Mouse (Mus musculus): ENCODE measurements around the gene Spock1.

Gene Spock1

GRCm38 (mm10) chr13:57908266-57908582 lies at the start of gene Spock1:
Spock1 (minus strand) TSS chr13:57908332.
- peak; percentile 91 for DNase-seq

DNA sequence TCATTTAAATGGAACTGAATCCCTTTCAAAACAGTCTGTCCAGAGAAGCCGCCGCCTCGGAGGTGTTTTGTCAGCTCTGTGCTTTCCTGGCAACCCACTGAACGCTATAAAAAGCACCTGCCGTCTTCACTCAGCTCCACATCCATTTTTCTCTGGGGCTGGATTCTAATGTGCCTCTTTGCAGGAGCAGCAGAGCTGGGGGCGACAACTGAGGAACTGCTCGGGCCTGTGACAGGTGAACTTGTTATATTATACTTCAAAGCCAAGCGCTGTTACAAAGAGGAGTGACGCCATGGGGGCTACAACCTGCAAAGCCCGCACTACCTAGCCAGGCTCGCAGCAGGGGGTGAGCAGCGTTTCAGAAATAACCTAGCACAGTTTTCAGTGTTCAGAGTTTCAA lies 42.0 kb upstream of the Spock1 start:
- no peak for DNase-seq

- DNase-seq: no peak
Observed at GRCm38 (mm10) chr13:57949513-57949912, 41.4 kb upstream of the Spock1 start.

DNA sequence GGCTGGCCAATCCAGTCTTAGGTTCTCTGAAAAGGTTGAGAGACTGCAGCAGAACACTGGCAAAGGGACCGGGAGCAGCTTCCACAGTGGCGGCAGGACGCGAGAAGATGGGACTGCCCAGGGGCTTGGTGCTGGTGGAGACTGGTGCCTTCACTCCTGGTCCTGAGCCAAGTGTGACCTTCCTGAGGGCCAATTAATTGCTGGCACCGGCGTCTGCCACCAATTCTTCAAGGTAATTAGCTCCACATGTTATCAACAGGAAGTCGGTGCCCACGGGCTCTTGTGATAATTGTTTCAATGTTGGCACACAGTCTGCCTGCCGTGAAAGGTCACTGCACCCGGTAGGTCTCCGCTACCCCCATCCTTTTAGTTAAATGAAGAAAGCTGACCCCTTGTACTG lies 37.1 kb upstream of the Spock1 start:
- DNase-seq: peak; percentile 7

GRCm38 (mm10) chr13:57944434-57944833 lies 36.3 kb upstream of the Spock1 start:
- DNase-seq: no peak

DNA sequence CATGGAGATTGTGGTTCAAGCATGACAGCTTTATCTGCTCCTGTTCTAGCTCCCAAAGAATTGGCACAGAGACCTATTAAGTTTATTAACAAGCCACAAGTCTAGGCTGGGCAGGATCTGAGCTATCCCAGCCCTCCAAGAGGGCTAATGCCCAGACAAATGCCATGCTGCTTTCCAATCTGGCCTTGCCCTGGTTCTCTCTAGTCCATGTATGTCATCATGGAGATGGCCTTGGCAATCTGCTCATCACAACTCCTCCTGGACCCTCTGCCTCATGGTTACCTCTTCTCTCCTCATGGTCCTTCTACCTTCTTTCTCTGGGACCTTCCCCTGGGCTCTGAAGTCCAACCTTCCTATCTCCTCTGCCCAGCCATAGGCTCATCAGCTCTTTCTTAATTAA lies 35.8 kb upstream of the Spock1 start:
- no peak for DNase-seq

- no peak for DNase-seq
Observed at GRCm38 (mm10) chr13:57937463-57938229, 29.5 kb upstream of the Spock1 start.

DNA sequence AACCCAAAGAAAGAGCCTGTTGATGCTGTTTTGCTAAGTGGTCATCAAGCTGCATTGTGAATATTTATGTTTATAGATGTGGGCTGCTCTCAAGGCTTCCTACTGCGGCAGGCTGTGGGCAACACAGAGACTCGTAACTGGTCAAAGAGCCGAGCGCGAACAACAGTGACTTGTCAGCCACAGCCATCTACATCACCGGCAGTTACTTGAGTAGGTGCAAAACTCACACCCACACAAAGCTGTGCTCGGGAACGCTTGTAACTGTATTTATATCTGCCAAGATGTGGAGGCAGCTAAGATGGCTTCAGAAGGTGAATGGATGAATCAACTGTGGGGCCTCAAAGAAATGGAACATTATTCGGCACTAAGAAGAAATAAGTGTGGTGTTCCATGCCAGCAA lies 23.9 kb upstream of the Spock1 start:
- no peak for DNase-seq

- no peak for DNase-seq
Observed at GRCm38 (mm10) chr13:57931376-57931775, 23.2 kb upstream of the Spock1 start.

DNA sequence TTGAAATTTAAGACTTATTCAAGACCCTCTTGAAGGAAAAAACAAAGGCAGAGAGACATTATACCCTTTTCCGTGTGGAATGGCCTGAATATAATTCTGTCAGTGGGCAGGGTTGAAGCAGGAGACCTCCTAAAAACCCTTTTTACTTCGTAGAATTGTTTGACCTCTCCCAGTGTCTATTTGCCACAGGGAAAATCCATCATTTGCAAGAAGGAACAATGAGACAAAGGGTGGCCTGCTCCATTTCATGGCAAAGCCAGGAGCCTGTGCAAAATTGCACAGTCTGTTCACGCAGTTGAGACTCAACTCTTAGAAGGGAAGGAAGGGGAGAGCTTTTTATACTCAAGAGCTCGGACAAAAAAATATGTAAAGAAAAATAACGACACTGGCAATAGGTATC lies 22.6 kb upstream of the Spock1 start:
- no peak for DNase-seq

GRCm38 (mm10) chr13:57930283-57930682 lies 22.2 kb upstream of the Spock1 start:
- DNase-seq: no peak

DNA sequence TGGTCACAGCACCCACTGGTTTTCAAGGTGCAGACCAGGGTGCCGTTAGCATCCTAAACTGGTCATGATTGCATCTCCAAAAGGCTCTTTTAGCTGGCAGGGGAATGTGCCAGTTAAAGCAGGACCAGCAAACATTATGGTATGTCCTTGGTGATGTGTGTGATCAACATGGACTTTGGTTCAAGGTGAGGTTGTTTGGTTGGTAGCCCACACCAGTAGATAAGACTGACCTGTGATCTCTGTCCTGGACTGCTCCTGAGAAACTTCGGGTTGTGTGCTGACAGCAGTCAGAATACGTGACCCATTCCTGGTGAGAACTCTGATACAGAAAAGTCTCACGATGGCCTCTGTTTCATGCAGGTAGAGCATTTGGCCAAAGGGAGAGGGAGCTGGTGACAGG lies 11.8 kb upstream of the Spock1 start:
- no peak for DNase-seq

DNA sequence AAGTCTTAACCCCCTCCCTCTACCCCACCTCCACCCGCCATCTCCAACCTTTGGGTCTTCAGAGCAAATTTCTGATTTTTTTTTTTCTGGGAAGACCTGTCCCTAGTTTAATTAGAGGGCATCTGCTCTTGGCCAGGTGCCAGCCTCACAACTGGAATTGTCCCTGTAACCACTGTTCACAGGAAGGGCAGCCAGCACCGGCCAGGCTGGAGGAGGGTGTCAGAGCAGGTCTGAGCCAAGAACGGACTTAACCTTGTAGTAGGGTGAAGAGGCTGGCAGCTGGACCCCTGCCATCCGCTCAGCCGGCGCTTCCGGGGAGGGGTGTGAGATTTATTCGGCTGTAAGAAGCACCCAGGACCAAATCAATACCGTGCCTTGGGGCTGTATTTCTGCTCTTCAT lies 3.0 kb upstream of the Spock1 start:
- peak; percentile 13 for DNase-seq

GRCm38 (mm10) chr13:57907428-57908265 lies 485 bp downstream of the Spock1 start:
- DNase-seq: peak; percentile 8

GRCm38 (mm10) chr13:57894597-57894996 lies 13.5 kb downstream of the Spock1 start:
- no peak for DNase-seq

DNA sequence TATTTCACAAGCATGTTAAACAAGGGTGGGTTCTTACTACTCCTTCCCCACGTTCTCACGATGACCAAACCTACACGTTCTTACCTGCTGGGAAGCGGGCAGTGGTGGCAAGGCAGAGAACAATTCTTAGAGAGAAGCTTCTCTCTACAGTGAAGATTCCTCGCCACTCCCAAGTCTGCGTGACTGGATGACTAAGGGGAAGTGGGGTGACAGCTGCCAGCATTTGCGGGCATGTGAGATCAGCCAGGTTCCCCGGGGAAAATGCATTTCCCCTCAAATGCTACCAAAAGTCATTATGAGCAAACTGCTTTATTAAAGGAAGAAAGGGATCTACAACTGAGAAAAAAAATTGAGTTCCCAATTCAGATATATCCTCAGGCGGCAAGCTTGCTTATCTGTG lies 18.4 kb downstream of the Spock1 start:
- no peak for DNase-seq

GRCm38 (mm10) chr13:57889050-57889449 lies 19.1 kb downstream of the Spock1 start:
- no peak for DNase-seq

- no peak for DNase-seq
Observed at GRCm38 (mm10) chr13:57879817-57880216, 28.3 kb downstream of the Spock1 start.

DNA sequence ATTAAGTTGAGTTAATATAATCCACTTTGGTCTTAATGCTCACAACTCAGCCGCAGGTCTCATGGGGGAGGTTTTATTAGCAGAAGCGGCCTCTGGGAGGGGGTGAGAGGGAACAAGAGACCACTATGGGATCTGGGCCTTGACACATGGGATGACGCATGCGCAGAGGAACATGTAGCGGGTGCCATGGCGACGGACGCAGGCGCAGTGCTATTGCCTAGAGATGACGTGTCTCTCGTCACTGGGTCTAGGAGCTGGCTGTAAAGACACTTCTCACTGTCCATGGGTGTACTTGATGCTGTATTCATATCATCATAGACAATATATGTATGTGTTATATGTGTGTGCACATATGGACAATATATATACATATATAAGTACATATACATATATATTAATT lies 29.3 kb downstream of the Spock1 start:
- DNase-seq: no peak

DNA sequence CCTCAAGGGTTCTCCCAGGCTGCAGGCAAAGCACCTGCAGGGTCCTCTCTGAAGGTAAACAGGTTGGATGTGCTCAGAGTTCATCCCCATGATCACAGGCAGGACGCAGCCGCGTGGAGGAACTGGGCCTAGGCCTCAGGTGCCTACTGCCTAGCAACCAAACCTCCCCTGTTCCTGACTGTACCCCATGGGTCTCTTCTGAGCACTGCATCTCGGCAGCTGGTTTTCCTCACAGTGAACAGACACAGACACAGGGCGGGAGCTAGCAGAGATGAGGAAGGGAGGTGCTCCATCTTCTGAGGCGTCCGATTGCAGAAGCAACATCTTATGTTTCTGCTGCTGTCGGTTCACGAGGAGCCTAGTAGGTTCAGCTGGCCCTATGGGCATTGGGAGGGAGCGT lies 30.4 kb downstream of the Spock1 start:
- no peak for DNase-seq

DNA sequence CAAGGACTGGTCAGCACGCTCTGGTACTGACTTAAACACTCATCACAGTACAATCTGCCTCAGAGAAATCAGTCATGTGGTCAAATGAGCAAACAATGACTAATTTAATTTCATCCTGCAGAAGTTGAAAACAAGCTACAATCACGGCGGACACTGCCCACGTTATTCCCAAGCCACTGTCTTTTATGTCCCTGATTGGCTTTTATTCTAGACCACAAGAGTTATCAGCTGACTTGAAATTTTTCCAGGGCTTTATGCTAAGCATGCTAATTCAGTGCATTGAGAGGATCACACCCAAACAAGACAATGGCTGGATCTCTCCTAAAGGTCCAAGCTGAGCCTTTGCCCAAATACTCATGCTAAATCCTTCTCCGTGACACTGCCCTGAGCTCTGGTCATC lies 31.2 kb downstream of the Spock1 start:
- no peak for DNase-seq

DNA sequence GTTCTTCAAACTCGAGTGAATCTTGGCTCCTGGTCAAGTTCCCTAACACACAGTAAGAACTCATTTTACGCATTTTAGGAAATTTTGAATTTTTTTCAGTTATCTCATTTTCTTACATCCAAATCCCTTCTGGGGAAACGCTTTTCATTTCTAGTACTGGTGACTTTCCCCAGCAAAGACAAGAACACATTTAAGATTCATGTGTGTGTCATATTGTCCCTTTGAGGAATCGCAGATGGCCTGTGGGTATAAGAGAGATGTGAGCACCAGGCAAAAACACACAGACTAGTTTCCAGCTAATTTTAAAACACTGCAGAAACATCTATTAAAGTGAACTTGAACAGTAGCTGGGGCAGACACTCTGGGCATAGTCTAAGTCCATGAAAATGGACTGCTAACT lies 38.1 kb downstream of the Spock1 start:
- DNase-seq: no peak

DNA sequence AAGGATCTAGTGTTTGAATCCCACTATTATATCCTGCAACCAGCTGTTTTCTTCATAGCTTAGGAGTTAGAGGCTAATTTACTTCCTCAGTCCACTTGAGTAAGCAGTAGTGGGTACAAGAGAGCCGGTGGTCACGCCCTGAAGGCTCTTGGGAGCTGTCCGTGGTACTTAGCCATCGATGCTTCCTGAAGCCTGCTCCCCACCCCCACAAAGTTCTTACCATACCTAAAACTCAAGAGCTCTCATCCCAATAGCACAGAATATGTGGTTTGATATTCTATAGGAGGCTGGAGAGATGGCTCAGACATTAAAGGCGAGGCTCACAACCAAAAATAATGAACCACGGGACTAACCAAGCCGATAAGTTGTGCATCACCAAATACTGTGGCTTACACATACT lies 40.5 kb downstream of the Spock1 start:
- peak; percentile 72 for DNase-seq

DNA sequence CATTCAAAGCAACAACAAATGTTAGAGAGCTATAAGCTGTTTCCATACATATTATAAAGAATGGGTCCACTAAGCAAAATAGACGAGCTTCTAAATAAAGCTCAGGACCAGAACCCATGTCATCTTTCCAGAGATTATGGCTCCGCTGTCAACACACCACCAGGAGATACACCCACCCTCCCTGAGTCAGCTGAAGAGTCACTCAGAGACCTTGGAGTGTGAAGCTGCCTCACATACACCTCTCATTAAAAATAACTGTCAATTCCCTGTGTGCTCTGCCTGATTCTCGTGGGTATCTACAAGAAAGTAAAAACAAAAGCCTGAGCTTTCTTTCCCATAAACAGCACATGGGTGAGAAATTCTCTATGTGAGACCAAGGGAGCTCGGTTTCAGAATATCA lies 43.1 kb downstream of the Spock1 start:
- no peak for DNase-seq

DNA sequence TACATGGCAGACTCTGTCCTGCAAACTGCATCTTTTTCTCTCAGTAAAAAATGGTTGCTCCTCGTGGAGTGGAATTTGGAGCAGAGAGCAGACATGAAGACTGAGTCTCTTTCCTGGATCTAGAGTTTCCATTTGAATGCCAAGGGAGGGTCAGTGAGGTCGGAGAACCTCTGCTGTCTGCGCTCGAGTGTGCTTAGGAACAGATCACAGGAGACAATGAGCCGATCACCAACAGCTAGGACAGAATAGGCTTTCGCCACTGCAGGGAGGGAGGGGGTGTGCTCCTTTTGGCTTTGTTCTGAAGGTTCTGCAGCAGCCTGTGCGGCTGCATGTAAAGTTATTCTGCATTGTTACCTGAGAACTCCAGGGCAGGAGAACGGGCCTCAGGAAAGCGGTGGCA lies 49.6 kb downstream of the Spock1 start:
- no peak for DNase-seq

All from kidney, postnatal 10 days (tissue).